Mouse (Mus musculus) small intestine, adult 2 months (tissue): ENCODE results near the gene Cpxm1.

ENCODE experiments used
- CTCF ChIP-seq: fragments of 200-500 bp; IDR thresholded peaks from 2 replicates; pipeline ENCODE4 v1.5.1; 2012; ENCODE audit warnings: low read depth, mild to moderate bottlenecking, control low read depth, inconsistent platforms, low read length, moderate library complexity, mixed read lengths; ENCODE audit not compliant: insufficient replicate concordance, insufficient read length; ENCODE audit errors: extremely low read depth
- POLR2A ChIP-seq: fragments of 200-500 bp; IDR thresholded peaks from 2 replicates; pipeline ENCODE4 v1.6.1; 2012; ENCODE audit warnings: low read depth, mild to moderate bottlenecking, control low read depth, inconsistent platforms, low read length, moderate library complexity

DNA sequence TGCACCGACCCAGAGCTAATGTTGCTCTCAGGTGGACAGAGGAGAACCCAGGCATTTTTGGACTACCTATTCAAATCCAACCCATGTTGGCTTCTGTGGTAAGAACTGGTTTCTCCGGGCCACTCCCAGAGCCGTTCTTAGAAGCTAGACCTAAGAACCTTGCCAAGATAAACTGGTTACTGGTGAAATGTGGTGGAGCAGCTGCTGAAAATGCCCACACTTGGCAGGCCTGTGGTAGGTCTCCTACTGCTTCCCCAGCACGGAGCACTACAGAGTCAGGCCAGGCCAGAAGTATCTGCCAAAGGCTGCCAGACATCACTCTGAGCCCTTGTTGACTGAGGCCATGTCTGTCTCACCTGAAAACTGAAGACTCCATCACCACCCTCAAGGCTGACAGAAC is 22.4 kb downstream of the Cpxm1 start:
- TF ChIP-seq CTCF (no peak), POLR2A (no peak)
